Mouse (Mus musculus): ENCODE data around the gene Olfr520.
"Not testable (repeated sequence)": the region's sequence is repeated elsewhere in the genome, so short reads cannot be mapped to it uniquely, and the experiment has no call there.

The Olfr520 gene

GRCm38 (mm10) chr7:99729973-99730372 lies at the start of gene Olfr520:
Olfr520 (plus strand) TSS chr7:99730273.
- no peak for DNase-seq (ENCODE audit: low spot score)

- DNase-seq (ENCODE audit: low spot score), result peak; percentile 53
These were observed 49.3 kb upstream of the Olfr520 start for GRCm38 (mm10) chr7:99680771-99681170.

GRCm38 (mm10) chr7:99684086-99684485 lies 46.0 kb upstream of the Olfr520 start:
- DNase-seq (ENCODE audit: low spot score), result no peak

GRCm38 (mm10) chr7:99690819-99691218 lies 39.3 kb upstream of the Olfr520 start:
- no peak for DNase-seq (ENCODE audit: low spot score)

- no peak for DNase-seq (ENCODE audit: low spot score)
These were observed 37.7 kb upstream of the Olfr520 start for GRCm38 (mm10) chr7:99692396-99692795.

- DNase-seq (ENCODE audit: low spot score), result no peak
These were observed 36.7 kb upstream of the Olfr520 start for GRCm38 (mm10) chr7:99693387-99693786.

DNA sequence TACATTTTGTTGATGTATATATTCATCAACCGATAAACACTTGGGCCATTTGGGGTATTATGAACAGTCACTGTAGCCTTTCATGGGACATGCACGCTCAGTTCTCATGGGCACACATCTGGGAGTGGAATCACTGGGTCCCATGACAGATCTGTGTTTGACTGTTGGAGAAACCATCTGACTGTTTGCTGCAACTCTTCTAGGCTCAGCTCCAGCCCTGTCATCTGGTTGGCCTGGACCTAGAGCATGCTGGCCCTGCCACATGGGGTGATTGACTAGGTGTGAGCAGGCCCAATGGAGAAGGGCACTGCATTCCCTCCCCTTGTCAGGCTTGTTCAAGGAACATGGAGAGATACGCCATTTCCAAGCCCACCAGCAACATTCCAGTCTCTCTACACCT lies 36.1 kb upstream of the Olfr520 start:
- peak; percentile 61 for DNase-seq (ENCODE audit: low spot score)

DNA sequence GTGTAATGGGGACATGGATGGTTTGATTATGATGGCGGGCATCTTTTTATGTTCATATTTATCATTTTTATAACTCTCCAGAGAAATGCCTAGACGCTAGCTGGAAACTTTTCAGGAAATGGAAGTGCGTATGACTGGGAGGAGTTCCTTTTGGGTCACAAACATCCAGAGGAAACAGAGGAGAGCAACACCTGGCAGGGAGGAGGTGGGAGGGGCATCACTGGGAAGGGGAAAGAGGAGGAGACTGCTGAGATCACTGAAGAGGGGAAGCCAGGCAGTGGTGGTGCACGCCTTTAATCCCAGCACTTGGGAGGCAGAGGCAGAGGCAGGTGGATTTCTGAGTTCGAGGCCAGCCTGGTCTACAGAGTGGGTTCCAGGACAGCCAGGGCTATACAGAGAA lies 35.6 kb upstream of the Olfr520 start:
- not testable (repeated sequence) for DNase-seq (ENCODE audit: low spot score)

DNA sequence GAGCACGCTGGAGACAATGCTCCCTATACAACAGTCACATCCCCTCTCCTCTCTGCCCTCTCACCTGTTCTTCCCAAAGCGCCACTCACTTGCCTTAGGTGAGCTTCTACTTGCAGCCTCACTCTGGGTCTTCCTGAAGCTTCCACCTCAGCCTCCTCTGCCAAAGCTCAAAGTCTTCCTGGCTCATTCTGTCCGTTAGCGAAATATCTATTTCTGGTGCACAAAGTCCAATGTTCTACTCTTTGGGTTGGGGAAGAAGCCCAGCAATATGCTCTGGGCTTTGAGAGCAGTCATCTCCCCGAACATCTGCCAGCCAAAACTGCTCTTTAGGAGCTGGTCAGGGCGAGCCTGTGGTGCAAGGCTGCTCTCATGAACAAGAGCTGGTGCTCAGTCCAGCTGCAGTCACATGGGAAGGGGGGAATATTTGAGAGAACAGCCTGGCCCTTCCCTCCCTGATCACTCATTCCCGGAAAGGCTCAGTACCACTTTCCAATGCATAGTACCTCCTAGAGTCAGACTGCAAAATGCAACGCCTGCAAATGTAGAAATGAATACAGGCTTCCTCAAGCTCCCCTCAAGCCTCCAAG lies 34.5 kb upstream of the Olfr520 start:
- DNase-seq (ENCODE audit: low spot score), result no peak

- no peak for DNase-seq (ENCODE audit: low spot score)
These were observed 31.5 kb upstream of the Olfr520 start for GRCm38 (mm10) chr7:99698576-99698975.

DNA sequence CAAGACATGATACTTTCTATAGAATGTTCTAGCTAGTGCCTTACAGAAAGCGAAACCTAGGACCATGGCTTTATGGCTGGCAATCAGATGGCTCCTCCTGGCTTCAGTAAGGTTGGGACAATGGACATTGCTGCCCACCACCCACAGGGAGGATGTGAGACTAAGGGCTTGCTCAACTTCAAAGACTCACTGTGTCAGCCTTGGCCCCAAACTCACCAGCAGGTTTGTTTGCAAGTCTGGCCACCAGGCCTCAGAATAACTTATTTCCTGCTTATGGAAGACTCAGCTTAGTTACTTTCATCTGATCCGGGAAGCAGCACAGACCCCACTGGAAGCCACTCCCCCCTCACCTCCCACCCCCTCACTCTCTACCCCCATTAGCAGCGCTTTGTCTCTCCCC lies 31.0 kb upstream of the Olfr520 start:
- DNase-seq (ENCODE audit: low spot score), result no peak

DNA sequence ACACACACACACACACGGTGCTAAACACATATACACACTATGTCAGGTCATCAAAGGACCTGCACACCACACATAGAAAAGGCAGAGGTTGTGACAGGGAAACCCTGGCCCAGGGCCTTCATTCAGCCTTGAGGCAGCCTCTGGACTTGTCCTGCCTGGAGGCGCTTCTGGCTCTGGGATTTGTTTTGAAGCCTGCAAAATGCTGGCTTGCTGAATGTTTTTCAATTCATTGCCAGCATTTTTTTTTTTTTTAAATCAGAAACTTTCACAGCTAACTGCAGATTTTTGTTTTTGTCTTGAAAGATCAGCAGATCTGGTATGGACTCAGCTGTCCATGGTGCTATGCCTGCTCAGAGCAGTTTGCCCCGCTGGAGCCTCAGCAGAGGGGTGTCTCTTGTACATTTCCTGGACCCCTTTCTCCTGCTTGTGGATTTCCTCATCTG lies 30.3 kb upstream of the Olfr520 start:
- DNase-seq (ENCODE audit: low spot score), result peak; percentile 83

DNA sequence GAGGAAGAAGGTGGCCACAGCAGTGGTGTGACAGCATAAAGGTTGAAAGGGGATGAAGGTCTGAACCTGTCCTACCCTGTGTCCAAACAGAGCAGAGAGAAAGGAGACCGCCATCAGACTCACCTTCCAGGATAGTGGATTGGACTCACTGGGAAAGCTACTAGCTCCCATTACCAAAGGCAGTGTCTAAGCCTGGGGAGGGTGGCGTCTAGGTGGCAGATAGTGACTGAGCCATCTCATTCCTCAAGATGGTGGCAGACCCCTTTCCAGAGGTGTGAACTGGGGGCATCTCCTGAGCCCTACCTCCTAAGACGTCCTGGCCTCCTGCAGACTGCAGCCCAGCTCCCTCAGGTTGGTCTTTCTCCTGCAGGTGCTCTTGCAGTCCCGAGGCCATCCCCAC lies 29.4 kb upstream of the Olfr520 start:
- no peak for DNase-seq (ENCODE audit: low spot score)

DNA sequence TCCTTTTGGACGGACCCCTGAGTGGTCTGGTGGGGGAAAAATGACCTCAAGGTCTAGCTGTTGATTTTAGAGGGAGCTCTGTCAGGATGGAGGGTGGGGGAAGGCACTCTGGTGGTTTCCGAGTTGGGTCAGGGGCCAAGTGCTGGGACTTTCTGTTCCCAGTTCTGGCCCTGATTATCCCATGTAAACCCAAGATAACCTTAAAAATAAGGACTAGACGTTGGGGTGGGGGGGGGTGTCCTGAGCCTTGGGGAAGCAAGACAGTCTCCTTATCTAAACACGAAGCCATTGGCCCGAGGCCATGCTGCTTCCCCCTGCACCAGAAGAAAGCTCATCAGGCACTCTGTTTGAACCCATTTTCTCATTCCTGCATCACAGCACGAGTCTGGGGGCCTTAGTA lies 27.9 kb upstream of the Olfr520 start:
- DNase-seq (ENCODE audit: low spot score), result no peak

DNA sequence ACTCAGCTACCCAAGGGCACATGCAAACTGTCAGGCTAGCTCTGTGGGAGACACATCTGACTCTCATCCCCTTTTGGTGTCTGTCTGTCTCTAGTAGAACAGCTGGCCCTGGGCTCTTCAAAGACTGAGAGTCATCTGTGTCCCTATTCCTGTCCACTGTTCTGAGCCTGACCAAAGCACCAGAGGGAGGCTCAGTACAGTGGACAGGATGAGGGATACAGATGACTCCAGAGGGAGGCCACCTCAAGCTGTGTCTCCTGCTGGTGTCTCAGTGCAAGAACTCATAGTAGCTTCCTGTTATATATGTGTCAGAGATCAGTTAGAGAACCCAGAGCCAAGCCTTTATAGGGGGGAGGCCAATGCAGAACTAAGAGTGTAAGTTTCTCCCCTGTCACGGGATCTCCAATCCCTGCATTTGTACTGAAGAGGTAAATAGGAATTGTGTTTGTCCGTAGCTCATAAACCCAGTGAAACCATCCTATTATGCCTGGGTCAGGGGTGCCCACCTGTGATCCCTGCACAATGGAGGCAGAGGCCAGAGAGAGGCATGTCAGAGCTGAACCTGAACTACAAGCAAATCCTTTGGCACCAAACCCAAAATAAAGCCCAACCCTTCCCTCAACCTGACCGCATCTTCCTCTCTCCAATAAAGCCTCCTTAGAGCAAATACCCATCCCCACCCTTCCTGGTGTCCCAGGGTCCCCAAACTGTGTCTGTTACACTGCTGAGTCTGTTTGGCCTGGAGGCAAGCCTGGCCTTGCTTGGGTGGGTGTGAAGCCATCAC lies 25.1 kb upstream of the Olfr520 start:
- no peak for DNase-seq (ENCODE audit: low spot score)

DNA sequence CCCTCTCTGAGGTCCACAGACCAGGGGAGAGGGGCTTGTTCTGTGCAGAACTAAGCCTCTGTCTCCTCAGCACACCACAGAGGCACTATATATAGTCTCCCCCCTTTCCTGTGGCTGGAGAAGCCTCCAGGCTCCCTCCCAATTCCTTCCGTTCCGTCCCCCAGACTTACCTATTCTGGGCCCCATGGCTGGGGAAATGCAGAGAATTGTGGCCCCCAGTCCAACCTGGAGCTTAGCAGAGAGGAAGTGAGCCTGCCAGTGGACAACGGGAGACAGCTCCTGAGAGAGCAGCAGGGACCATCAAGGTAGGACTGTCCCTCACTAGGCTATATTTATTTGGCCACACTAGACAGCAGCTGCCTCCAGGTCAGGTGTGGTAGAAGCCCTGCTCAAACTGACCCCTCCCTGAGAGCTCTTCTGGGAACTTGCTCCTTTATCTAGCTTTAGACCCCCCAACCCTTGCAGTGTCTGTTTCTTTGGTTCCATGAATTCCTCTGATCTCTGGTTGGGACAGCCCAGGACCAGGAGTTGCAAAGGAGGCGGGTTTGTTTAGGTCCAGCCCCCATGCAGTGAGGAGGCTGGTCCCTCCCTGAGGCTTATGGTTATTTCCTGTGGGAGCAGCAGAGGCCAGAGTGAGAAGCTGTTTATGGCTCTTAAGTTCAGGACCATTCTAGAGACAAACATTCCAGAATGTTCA lies 23.6 kb upstream of the Olfr520 start:
- DNase-seq (ENCODE audit: low spot score), result no peak

- DNase-seq (ENCODE audit: low spot score), result peak; percentile 5
These were observed 23.0 kb upstream of the Olfr520 start for GRCm38 (mm10) chr7:99707038-99707595.

DNA sequence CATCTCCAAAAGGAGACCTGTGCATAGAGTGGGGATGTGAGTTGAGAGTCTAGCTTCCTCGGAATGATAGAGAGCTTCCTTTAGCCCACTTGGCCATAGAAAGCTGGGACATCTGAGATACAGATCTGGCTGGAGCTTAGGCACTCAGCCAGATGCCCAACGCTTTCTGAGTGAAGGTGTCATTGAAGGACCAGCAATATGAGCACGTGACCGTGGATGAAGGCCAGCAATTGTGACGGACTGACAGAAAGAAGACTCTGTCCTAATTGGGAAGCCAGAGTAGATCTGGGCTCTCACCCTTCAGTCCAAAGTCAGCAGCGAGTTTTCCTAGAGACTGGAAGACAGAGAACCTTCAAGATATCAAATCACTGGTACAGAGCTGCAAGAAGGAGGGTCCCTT lies 22.4 kb upstream of the Olfr520 start:
- DNase-seq (ENCODE audit: low spot score), result no peak

GRCm38 (mm10) chr7:99708301-99708721 lies 21.8 kb upstream of the Olfr520 start:
- peak; percentile 16 for DNase-seq (ENCODE audit: low spot score)

GRCm38 (mm10) chr7:99708750-99709149 lies 21.3 kb upstream of the Olfr520 start:
- no peak for DNase-seq (ENCODE audit: low spot score)

GRCm38 (mm10) chr7:99709992-99710391 lies 20.1 kb upstream of the Olfr520 start:
- no peak for DNase-seq (ENCODE audit: low spot score)

DNA sequence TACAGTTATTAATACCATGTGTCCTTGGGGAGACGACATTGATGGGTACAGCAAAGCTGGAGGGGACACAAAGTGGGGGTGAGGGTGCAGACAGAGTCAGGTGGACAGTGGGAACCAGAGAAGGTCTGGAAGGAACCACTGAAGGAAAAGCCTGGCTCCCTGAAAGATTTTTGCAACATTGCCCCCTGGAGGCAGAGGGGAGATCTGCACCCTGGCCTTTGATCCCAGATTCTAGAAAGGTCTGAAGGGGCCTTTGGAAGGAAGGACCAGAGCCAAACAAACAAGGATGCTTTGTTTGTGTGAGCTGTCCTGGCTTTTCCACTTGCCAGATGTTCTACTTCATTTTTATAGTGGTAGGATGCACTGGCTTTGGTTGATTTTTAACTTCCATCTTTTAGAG lies 19.6 kb upstream of the Olfr520 start:
- peak; percentile 60 for DNase-seq (ENCODE audit: low spot score)

GRCm38 (mm10) chr7:99711166-99711565 lies 18.9 kb upstream of the Olfr520 start, which contains the start of gene Slco2b1:
Slco2b1 (minus strand) TSS chr7:99711340.
- no peak for DNase-seq (ENCODE audit: low spot score)

Measured in adipocyte (in vitro differentiated cells).